15 mouse cellular contexts compared by ENCODE assay signal in the genomic region with DNA sequence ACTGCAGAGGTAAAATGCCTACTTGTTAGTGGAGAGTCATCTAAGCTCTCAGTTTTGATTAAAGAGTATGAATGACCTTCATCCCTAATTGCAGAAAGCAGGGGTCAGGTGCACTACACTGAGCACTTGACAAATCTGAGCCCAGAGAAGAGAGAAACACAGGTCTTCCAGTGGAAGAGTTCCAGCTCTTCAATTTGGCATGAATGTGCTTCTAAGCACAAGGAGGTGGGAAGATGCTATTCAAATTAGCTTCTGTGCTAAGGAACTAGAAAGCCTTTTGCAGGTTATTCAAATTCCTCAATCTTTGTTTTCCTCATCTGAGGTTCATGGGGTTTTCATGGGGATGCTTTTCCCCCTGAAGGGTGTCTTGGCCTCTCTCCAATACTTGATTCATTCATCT.
"Had no signal": no experiment of that assay in that cellular context is flagged by ENCODE, and none has a peak within 500 bp of the region (broad histone marks: within the 10 kb centered on the region; RNA-seq: fewer than 3 reads in every experiment).

No protein-coding gene starts in this region.

- H3K4me3 ChIP-seq: layer of hippocampus, adult 2 months; liver, embryonic 13.5 days; midbrain, embryonic 13.5 days; myocyte; neural tube, embryonic 13.5 days had no signal

- H3K27me3 ChIP-seq: liver, embryonic 13.5 days; midbrain, embryonic 13.5 days; neural tube, embryonic 13.5 days had no signal

- H3K9me3 ChIP-seq: liver, embryonic 13.5 days; midbrain, embryonic 13.5 days; neural tube, embryonic 13.5 days had no signal

- H3K27ac ChIP-seq: kidney, postnatal 0 days; layer of hippocampus, adult 2 months; liver, embryonic 13.5 days; midbrain, embryonic 13.5 days; neural tube, embryonic 13.5 days had no signal

- H3K4me2 ChIP-seq: liver, embryonic 13.5 days; midbrain, embryonic 13.5 days; neural tube, embryonic 13.5 days had no signal

- H3K36me3 ChIP-seq: liver, embryonic 13.5 days; midbrain, embryonic 13.5 days; neural tube, embryonic 13.5 days had no signal

- DNase-seq: kidney, adult 2 months; kidney, postnatal 25 days; liver, embryonic 13.5 days; lung, adult 2 months; lung, postnatal 14 days; lung, postnatal 4 days; right cerebral cortex, postnatal 14 days; right cerebral cortex, postnatal 4 days; thymus, postnatal 36 days had no signal

- ATAC-seq: intestine, postnatal 0 days; midbrain, embryonic 13.5 days had no signal

- H3K9ac ChIP-seq: liver, embryonic 13.5 days; midbrain, embryonic 13.5 days; neural tube, embryonic 13.5 days had no signal

- H3K4me1 ChIP-seq: liver, embryonic 13.5 days had no signal
